Mouse (Mus musculus) frontal cortex, postnatal 25 days (tissue): ENCODE data around the gene Cdkn2aip.

Experiments
- DNase-seq, 2 experiments: peaks; one replicate each; pipeline ENCODE4 v3.0.0; 2022; ENCODE audit warnings: low spot score in 2 of 2

Gene Cdkn2aip

DNA sequence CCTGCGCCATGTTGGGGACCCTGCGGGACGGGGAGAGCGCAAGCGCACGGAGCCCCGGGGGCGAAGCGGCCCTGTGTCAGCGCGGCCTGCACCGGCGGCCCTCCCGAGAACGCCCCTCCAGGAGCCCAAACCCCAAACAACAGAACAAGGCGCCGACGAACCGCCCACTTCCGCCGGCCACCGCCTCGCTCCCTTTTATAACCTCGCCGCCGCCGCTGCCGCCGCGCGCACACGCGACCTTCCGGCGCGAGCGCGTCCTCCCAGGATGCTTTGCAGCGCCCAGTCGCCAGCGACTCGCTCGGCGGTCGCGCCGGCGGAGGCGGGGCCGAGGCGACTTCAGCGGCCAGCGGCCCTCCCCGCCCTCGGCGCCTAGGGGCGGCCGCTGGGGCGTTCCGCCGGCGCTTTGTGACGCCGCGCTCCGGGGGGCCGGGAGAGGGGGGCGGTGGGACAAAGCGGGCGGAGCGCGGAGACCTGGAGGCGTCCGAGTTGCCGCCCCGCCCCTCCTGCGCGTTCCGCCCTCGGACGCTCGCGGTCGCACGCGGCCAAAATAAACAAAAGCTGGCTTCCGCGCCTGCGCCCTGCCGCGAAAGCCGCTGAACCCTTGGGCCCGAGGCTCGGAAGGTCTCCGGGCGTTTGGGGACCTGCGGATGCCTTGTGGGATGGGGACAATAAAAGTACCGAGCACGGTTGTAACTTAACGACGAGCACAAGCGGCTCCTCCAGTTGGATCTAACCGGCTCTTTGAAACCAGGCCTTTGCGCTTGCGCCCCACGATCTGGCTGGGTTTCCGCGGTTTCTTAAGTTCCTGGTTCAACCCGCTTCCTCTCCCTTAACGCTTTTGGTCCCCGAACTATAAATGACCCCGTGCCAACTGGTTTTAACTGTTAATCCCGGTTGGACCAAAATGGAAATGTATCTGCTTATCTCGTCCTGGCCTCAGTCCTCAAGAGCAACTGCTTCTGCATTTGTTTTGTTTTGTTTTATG is at the start of gene Cdkn2aip:
Gene Cdkn2aip (minus strand): TSS at position 172 of the 985 bp plus-strand sequence.
- DNase-seq = peak; percentile 84

DNA sequence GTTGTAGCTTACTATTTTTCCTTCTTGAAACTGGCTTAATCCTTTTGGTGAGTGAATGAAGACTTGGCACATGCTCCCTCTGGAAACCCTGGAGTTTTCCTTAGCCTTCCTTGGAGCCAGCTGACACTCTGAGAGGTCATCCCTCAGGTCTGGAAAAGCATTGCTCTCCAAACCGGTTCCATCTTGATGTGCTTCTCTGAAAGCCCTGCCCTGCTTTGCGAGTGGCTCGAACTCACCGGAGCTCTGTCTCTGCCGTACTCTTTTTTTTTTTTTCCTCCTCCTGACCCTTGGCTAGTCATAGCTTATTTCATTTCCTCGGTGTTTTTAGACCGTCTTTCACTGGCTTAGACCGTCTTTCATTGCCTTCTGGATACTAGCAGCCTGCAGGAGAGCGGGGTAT is 49.5 kb upstream of the Cdkn2aip start:
- no peak for DNase-seq

DNA sequence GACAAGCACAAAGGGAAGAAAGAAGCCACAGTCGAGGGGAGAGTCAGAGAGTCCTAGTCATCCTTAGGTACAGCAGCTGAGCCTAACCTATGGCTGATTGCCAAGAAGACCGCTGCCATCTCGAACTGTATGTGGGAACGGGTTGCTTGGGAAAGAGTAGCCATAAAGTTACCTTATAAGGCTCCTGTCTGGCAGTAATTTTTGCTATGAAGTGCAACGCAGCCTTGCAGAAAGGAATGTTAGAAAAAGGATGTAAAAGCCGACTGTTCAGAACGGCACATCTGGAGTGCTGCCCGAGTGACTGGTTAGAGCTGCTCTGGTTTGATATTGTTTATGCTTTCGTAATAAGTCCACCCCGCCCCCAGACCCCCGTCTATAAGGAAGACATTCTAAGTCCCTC is 47.0 kb upstream of the Cdkn2aip start:
- DNase-seq = no peak

DNA sequence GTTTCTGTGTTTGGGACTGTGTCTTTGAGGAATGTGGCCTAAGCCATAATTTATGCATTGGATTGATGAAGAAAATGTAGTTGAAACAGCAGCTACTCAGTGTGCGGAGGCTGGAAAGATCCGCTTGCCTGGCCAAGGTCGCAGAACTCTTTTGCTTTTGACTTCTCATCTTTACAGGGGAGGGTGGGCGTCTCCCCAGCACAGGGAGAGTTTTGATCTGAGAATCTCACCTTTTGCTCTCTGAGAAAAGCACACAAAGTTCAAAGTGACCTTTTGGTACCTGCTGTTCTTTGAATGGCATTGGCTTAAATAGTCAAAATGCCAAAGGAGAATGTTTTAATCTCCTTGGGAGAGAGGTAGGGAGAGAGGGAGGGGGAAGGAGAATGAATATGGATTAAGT is 46.5 kb upstream of the Cdkn2aip start:
- DNase-seq = no peak

DNA sequence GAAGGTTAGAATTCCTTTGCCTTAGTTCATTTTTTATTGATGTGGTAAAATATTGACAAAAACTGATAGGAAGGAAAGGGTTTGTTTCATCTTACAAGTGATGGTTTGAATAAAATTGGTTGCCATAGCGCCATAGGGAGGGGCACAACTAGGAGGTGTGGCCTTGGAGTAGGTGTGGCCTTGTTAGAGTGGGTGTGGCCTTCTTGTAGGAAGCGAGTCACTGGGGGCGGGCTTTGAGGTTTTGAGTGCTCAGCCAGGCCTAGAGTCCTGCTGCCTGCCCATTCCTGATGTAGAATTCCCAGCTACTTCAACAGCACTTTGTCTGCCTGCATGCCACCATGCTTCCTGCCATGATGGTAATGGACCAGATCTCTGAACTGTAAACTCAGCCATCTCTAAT is 39.4 kb upstream of the Cdkn2aip start:
- no peak for DNase-seq

DNA sequence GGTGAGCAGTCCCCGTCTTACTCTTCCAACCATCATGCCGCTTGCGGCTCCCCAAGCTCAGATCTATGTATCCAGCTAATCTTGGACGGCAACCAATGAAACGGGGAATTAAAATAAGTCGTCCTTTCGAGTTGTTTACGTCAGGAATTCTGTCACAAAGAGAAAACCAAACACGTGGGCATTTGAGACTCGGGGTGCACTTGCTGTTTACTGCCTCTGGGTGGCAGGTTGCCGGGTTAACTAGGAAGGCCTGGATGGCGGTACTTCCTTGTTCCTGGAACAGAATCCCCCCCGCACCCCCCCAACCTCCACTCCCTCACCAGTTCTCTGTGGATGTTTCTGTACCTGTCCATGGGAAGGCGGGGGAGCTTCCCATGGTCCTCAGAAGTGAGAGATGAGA is 36.4 kb upstream of the Cdkn2aip start:
- DNase-seq = no peak

DNA sequence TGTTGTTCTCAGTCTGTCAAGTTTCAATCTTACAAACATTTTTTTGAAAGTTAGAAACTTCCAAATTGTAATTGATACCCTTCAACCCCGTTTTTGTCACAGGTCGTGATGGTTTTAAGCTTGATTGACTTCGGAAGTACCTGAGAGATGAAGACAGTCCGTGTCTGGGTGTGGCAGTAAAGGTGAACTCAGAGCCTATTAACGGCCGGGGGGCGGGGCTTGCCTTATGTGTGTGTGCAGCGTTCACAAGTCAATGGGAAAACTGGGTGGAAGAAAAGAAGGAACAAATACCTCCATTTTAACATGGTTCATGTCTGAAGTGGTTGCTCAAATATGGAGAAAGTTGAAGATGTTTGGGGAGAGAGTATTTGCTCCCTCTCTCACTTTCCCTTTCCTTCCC is 35.8 kb upstream of the Cdkn2aip start:
- no peak for DNase-seq

DNA sequence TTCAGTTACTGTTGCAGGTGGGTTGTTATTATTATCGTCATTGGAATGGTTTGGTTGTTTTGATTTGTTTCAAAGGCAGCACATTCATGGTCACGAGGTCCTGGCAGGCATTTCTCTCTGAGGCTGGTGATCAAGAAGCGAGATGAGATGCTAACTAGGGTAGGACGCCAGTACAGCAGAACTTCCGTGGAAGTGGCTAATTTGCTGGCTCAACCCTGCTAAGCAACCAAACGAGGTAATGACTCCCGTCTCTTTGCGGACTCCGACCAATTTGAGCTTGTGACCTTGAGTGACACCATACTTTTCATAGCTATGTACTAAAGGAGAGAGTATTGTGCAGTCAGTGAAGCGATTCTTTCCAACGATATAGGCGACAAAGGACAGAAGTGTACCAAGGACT is 32.6 kb upstream of the Cdkn2aip start:
- no peak for DNase-seq

DNA sequence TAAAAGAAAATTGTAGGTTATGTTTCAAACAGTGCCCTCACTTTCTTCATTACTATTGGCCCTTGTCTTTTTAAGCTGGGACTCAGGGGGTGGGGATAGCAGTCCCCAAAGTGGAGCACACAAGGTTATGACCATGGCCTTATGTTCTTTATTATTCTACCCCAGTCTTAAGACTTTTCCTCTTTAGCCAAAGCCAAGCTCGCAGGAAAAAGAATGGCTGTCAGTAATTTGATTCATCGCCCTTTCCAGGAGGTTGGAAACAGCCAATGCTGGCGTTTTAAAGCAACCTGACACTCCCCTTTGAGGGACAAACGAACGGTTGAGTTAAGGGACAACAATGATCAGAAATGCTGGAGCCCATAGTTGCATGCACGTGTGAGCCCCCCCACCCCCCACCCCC is 32.1 kb upstream of the Cdkn2aip start:
- DNase-seq = no peak

DNA sequence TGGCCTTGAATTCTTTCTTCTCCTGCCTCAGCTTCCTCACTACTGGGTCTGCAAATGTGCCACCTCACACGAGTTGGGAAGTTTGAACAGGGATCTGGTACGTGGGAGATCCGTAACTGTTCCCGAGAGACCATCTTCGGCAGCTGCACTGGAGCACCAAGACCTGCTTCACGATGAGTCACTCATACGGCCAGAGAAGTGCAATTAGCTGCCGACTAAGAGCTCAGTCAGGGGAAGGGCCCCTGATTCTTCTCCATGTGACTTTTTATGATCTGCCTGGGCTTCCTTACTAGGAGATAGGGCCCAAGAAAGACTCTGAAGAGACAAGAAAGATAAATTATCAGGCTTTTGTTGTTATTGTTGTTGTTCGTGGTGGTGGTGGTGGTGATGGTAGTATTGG is 31.1 kb upstream of the Cdkn2aip start:
- DNase-seq = no peak

DNA sequence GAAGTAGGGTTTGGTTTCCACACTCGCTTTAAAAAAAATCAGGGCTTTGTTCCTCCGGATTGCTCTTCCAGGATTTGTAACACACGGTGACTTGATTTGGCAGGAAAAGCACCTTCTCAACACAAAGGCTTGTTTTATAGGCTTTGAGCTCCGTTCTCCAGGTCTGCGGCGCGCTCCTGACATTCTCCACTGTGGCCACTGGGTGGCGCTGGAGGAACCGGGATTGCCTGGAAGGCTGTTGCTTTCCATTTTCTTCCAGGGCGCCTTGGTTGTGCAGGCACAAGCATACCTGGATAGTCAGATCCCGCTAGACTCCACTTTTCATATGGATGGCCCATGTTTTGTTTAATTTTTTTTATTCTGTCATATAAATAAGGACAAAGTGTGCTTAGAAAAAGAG is 29.7 kb upstream of the Cdkn2aip start:
- DNase-seq = peak; percentile 94 to 95

DNA sequence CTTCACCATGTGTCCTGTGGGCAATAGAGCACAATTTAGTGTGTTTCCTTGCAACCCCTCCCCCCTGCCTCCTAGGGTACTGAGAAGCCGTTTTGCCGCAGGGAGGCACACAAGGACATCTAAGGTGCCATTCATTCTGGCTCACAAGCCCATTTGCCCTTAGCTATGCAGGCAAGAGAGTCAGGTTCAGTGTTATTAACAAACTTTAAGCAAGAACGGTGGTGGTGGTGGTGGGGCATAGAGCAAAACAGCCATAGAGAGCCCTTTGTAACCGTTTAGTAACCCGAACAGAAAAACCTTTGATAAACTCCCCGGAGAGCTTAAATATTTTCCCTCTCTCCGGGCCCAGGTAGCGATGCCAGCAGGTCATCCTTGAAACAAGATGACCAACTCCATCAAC is 29.3 kb upstream of the Cdkn2aip start:
- DNase-seq = no peak

DNA sequence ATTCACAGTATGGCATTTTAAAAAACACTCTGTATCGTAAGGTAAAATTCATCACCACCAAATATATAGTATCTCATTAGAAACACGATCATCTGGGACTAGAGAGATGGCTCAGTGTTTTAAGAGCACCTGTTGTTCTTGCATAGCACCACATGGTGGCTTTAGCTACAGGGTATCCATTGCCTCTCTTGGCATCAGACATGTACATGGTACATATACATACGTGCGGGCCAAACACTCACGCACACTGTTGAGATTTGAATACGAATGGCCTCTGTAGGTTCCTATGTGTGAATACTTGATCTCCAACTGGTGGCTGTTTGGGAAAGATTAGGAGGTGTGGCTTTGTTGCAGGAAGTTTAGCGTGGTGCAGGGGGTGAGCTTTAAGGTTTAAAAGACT is 28.6 kb upstream of the Cdkn2aip start:
- DNase-seq = no peak

DNA sequence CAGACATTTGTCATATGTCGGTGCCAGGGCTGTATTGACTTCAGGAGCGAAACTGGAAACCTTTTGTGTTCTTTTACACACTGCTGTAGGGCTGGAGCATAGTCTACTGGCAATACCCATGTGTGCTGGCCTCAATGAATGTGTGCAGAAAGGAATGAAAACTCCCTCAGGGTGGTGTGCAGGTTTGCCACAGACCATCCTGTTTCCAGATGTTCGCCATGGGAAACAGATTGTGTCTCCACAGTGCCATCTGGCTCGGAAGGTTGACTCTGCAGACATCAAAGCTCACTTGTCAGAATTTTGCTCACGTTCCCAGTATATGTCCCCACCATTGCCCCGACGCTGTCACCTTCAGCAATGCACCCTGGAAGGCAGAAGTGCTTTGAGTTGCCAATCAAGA is 23.4 kb upstream of the Cdkn2aip start:
- no peak for DNase-seq

DNA sequence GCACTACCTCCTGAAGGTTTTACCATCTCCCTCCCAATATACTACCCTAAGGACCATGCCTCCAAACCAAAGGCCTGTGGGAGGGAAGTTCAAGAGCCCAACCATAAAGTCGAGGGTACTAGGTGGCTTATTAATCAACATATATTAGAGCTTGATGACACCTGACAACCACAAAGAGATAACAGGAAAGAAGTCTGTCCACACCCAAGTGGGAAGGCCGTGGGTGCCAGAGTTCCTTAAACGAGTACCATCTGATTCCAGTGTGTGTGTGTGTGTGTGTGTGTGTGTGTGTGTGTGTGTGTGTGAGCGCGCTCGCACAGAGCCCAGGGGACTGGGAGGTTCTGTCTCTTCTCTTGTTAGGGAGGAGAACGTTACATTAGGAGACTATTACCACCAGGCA is 15.6 kb upstream of the Cdkn2aip start:
- no peak for DNase-seq

DNA sequence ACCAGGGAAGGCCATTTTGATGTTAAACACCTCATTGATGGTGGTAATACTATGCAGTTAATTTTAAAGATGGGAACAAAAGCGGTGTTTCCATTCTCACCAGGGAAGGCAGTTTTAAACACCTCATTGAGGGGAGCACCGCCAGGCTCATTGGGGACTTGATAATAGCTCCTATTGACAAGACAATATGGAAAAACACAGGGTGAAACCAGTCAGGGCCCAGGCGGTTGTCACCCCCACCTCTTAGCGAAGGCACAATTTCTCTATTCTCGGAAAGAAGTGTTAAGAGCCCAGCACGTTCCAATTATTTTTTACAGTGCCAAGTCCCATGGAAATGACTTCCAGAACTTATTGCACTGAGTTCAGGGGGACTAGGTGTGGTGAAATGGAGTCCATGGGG is 13.2 kb upstream of the Cdkn2aip start:
- no peak for DNase-seq

DNA sequence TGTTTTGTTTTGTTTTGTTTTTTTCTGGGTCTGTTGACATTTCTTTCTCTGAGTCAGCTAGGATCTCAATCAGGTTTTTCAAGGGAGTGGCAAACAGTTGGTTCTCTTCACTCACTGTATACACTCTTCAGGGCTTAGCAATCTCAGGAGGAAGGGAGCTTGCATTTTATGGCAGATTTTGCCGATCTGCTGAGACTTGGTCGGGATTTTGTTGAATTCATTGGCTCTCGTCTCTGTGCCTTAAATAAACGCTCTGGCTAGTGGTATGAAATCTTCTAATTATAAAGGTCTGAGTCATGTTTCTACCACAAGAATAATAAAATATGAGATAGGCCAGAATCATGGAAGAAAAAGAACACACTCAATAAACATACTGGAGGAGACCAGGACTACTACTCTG is 7.9 kb upstream of the Cdkn2aip start:
- no peak for DNase-seq

DNA sequence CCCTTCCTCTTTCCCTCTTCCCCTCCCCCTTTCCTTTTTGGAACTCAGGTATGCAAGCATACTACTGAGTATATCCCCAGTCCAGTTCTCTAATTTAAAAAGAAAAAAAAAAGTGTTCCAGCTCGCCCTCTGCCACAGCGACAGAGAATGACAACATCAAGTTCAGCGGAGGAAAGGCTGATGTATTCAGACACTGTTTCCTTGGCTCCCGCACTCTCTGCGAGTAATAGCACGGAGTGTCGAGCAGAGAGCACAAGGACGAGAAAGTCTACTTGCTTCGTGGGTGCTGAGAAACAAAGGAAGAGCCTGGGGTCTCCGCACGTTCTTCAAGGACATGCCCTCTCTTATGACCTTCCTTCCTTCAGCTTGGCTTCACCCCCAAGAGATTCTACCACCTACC is 4.9 kb upstream of the Cdkn2aip start:
- DNase-seq = no peak

DNA sequence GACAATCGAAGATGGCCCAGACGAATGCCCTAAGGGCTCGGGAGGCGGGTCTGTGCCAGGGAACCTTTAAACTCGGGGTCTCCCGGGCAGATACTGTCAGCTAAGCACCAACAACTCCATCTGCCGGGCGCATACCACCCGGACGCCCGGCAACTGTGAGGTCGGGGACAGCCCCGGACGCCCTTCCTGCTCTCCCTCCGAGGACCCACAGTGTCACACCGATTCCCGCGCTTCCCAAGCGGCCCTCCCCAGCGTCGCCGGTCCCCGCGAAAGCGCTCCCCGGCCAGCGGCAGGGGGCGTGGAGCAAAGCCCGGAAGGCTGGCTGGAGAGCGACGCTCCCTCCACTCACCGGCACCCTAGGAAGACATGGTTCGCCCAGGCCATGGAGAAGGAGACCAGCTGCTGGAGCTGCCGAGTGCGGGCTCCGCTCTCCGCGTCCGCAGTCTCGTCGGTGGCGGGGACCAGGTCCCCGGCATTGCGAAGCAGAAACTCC is 515 bp downstream of the Cdkn2aip start:
- DNase-seq = peak in 1 of 2 experiments; percentile 15

DNA sequence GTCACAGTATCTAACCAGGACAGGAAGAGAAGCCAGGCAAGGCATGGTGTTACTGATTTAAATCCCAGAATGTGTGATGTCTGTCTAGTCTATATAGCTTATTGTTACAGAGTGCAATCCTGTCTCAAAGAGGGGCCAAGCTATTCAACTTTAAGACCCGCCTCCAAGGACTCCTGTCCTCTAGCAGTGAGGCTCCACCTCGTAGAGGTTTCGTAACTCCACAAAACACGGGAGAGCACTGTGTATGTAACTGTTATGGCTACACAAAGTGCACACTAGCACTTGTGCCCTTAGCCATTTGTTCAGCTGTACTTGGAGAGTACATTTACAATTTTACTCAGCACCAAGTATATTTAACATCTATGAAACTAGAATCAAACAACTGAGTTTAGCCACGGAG is 5.6 kb downstream of the Cdkn2aip start:
- no peak for DNase-seq

DNA sequence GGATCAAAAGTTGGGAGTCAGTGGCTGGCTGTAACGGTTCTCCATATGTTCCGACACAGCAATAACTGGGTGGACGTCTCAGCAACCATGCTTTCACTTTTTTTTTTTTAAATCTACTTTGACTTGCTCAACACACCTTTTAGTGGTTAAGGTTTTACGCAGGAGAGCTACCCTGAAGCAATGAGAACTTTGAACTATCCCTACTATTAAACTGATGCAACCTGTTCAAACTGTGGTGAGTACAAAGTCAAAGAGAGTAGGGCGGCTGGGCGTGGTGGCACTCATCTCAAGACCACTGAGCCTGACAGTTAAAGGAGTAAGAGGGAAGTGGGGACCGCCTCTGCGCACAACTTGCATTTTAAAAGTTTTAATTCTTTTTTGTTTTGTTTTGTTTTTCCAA is 7.0 kb downstream of the Cdkn2aip start:
- no peak for DNase-seq

DNA sequence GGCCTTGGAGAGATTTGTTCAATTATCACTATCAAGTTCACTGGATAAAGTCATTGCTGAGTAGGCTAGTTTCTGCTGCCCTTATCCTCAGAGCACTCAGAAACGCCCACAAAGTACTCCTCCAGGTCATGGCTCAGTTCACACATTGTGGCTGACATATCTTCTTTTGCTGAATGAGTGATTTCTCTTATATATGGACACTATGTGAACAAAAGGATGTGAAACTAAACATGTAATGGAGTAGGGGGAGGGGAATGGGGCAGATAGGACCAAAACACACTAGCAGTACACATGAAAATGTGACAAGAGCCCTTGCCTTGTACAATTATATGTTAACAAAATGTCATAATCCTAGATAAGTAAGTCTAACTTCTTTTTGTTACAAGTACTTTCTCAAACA is 11.4 kb downstream of the Cdkn2aip start:
- no peak for DNase-seq

DNA sequence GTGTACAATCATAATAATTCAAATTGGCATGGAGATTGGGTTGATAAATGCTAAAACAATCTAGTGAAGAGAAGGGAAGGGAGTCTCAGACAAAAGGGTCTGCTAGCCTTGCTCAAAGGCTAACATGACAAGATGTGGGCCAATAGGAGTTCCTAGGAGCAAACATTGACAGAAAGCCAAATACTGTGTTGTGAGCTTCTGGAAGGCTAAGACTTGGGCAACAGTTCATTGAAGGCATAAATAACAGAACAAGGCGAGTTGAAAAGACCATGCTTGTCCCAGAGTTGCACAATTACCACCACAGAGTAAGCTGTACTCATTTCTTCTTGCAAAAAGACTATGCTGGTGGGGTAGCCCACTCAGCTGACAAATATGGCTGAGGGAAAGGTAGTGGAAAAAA is 16.0 kb downstream of the Cdkn2aip start:
- no peak for DNase-seq
